Mouse (Mus musculus) layer of hippocampus, postnatal 25 days (tissue): ENCODE results near the gene Trabd2b. TPM values are rescaled to one million over a fixed set of nuclear protein-coding genes. Genes with fewer than 3 reads are reported as not detected.

Experiments
- DNase-seq, 2 experiments: peaks; one replicate each; pipeline ENCODE4 v3.0.0; 2022; ENCODE audit warnings: mixed read lengths in 2 of 2, low spot score in 1 of 2; ENCODE audit errors: extremely low spot score in 1 of 2
- total RNA-seq, 2 experiments: library from RNA; stranded (reverse); gene quantifications; 2 replicates each; pipeline ENCODE4 v1.2.3; 2021

Trabd2b gene
- total RNA-seq, 2 experiments from 2014 or later: 1.6 to 1.8 TPM

GRCm38 (mm10) chr4:114635889-114636288, 229.4 kb downstream of the Trabd2b start:
- DNase-seq: peak; percentile 47 to 73

GRCm38 (mm10) chr4:114636324-114636723, 229.8 kb downstream of the Trabd2b start:
- no peak for DNase-seq

GRCm38 (mm10) chr4:114637120-114637519, 230.6 kb downstream of the Trabd2b start:
- no peak for DNase-seq

GRCm38 (mm10) chr4:114642469-114642868, 235.9 kb downstream of the Trabd2b start:
- DNase-seq: no peak

- DNase-seq: no peak
Observed at GRCm38 (mm10) chr4:114643679-114644208, 237.2 kb downstream of the Trabd2b start.

GRCm38 (mm10) chr4:114645341-114645740, 238.8 kb downstream of the Trabd2b start:
- DNase-seq: no peak

- DNase-seq: no peak
Observed at GRCm38 (mm10) chr4:114646825-114647681, 240.5 kb downstream of the Trabd2b start.

GRCm38 (mm10) chr4:114647689-114648088, 241.2 kb downstream of the Trabd2b start:
- DNase-seq: peak; percentile 83 to 94

- no peak for DNase-seq
Observed at GRCm38 (mm10) chr4:114648532-114649074, 242.1 kb downstream of the Trabd2b start.

- no peak for DNase-seq
Observed at GRCm38 (mm10) chr4:114650551-114650950, 244.0 kb downstream of the Trabd2b start.

GRCm38 (mm10) chr4:114651007-114651406, 244.5 kb downstream of the Trabd2b start:
- DNase-seq: no peak

- no peak for DNase-seq
Observed at GRCm38 (mm10) chr4:114651606-114652005, 245.1 kb downstream of the Trabd2b start.

GRCm38 (mm10) chr4:114652400-114652799, 245.9 kb downstream of the Trabd2b start:
- DNase-seq: no peak

- no peak for DNase-seq
Observed at GRCm38 (mm10) chr4:114657933-114658332, 251.4 kb downstream of the Trabd2b start.

- DNase-seq: no peak
Observed at GRCm38 (mm10) chr4:114659876-114660275, 253.4 kb downstream of the Trabd2b start.

GRCm38 (mm10) chr4:114664063-114665036, 257.8 kb downstream of the Trabd2b start:
- no peak for DNase-seq
